16 mouse cellular contexts compared by ENCODE assay signal in genomic region chr5:144370986-144371385, GRCm38 (mm10). TPM values are rescaled to one million over a fixed set of nuclear protein-coding genes. Genes with fewer than 3 reads are reported as not detected.
DNase-seq lines count a peak whose midpoint lies in the region; ATAC-seq and TF ChIP-seq lines count a peak whose summit lies in the region.
"Had no signal": no experiment of that assay in that cellular context is flagged by ENCODE, and none has a peak within 500 bp of the region (broad histone marks: within the 10 kb centered on the region; RNA-seq: fewer than 3 reads in every experiment).

No protein-coding gene starts in this region.

- peak; percentile 35 to 59 for DNase-seq in adrenal gland, adult (ENCODE audit: inconsistent age in 2 of 2, low spot score in 1 of 2)
- no peak for DNase-seq in adrenal gland, postnatal 25 days
- peak; percentile 68 for DNase-seq in ES-E14 (ENCODE audit: low read depth, low spot score)
- DNase-seq in embryonic facial prominence, embryonic 14.5 days (ENCODE audit: low spot score) = peak; percentile 35
- no peak for DNase-seq in liver, embryonic 13.5 days
- no peak for DNase-seq in left cerebral cortex, adult 11 months (ENCODE audit: low spot score)
- no peak for DNase-seq in kidney, postnatal 14 days
- no peak for DNase-seq in thymus, postnatal 25 days
- DNase-seq: heart, adult 18-20 months; heart, postnatal 4 days; kidney, adult 18-20 months; layer of hippocampus, adult 9-11 months; left cerebral cortex, postnatal 4 days; retina, postnatal 1 day had no signal

- peak; percentile 57; the same call in 1 of the 2 replicates for ATAC-seq in embryonic facial prominence, embryonic 14.5 days (ENCODE audit: low read depth)
- peak; percentile 73 for ATAC-seq in liver, embryonic 13.5 days (ENCODE audit: low read depth)
- ATAC-seq: forebrain, embryonic 14.5 days had no signal

- no peaks in the 10 kb centered on the region for H3K27me3 ChIP-seq in embryonic facial prominence, embryonic 14.5 days (replicated peaks; ENCODE audit: control insufficient read depth, insufficient read depth, low read length)
- H3K27me3 ChIP-seq in liver, embryonic 13.5 days = no peaks in the 10 kb centered on the region

- H3K4me1 ChIP-seq in ES-E14 (ENCODE audit: control insufficient read depth in 2 of 2, insufficient read depth in 2 of 2, low read length in 2 of 2, poor library complexity in 1 of 2) = peaks cover 1 to 7% of the 10 kb centered on the region in 2 experiments; a peak in 1 of 4 replicates
- H3K4me1 ChIP-seq in embryonic facial prominence, embryonic 14.5 days (ENCODE audit: control insufficient read depth, insufficient read depth, low read length) = no peaks in the 10 kb centered on the region
- H3K4me1 ChIP-seq in liver, embryonic 13.5 days (replicated peaks) = no peaks in the 10 kb centered on the region; the same call in 1 of the 2 replicates

- no peaks in the 10 kb centered on the region for H3K9me3 ChIP-seq in ES-E14 (ENCODE audit: control insufficient read depth, insufficient read depth, low read depth, low read length)
- no peaks in the 10 kb centered on the region for H3K9me3 ChIP-seq in embryonic facial prominence, embryonic 14.5 days (ENCODE audit: control insufficient read depth, low read length)
- H3K9me3 ChIP-seq in liver, embryonic 13.5 days (replicated peaks) = no peaks in the 10 kb centered on the region

- 7% methylated on average over 6 of the region's 6 CpGs for WGBS in embryonic facial prominence, embryonic 14.5 days
- 16% methylated on average over 6 of the region's 6 CpGs for WGBS in liver, embryonic 13.5 days (ENCODE audit: insufficient replicate concordance)

- in situ Hi-C loops in ES-E14 (cut with MboI; ENCODE audit: low sequenced_read_pairs in 2 of 2, unreplicated experiment in 2 of 2) = no loop called here

- H3K36me3 ChIP-seq in ES-E14 (ENCODE audit: control insufficient read depth, insufficient read depth, low read length, poor library complexity, severe bottlenecking) = no peaks in the 10 kb centered on the region
- no peaks in the 10 kb centered on the region for H3K36me3 ChIP-seq in embryonic facial prominence, embryonic 14.5 days (ENCODE audit: control insufficient read depth, insufficient read depth, low read length)
- no peaks in the 10 kb centered on the region for H3K36me3 ChIP-seq in liver, embryonic 13.5 days

- H3K4me3 ChIP-seq in ES-E14 (ENCODE audit: insufficient read depth in 1 of 2, low read depth in 1 of 2, low read length in 2 of 2, poor library complexity in 1 of 2, severe bottlenecking in 1 of 2) = no peak overlapping the region
- H3K4me3 ChIP-seq in embryonic facial prominence, embryonic 14.5 days (ENCODE audit: low read depth, low read length) = no peak overlapping the region
- H3K4me3 ChIP-seq in liver, embryonic 13.5 days (replicated peaks) = no peak overlapping the region

- H3K9ac ChIP-seq in ES-E14 (ENCODE audit: insufficient read depth, low read depth, low read length, poor library complexity, severe bottlenecking) = no peak overlapping the region
- no peak overlapping the region for H3K9ac ChIP-seq in embryonic facial prominence, embryonic 14.5 days (ENCODE audit: low read depth, low read length)
- H3K9ac ChIP-seq in liver, embryonic 13.5 days = no peak overlapping the region

- no peak overlapping the region for H3K27ac ChIP-seq in ES-E14 (ENCODE audit: insufficient read depth, low read depth, low read length, poor library complexity, severe bottlenecking)
- no peak overlapping the region for H3K27ac ChIP-seq in embryonic facial prominence, embryonic 14.5 days (replicated peaks; ENCODE audit: low read depth, low read length)
- no peak overlapping the region for H3K27ac ChIP-seq in liver, embryonic 13.5 days

- H3K4me2 ChIP-seq in embryonic facial prominence, embryonic 14.5 days (ENCODE audit: low read depth, low read length) = no peak overlapping the region
- H3K4me2 ChIP-seq in liver, embryonic 13.5 days = no peak overlapping the region

TF ChIP-seq in ES-E14, 5 proteins besides CTCF, POLR2A, EP300 and RAD21:
- TF ChIP-seq MAFK (IDR thresholded peaks at IDR 0.05; ENCODE audit: insufficient read depth, low read depth, low read length) (no peak), CHD2 (IDR thresholded peaks at IDR 0.05; ENCODE audit: low read depth, low read length) (no peak), ZC3H11A (IDR thresholded peaks at IDR 0.05; ENCODE audit: borderline replicate concordance, low read depth, low read length) (no peak), HCFC1 (IDR thresholded peaks at IDR 0.05; ENCODE audit: borderline replicate concordance, insufficient read depth, low read length) (no peak), ZNF384 (IDR thresholded peaks at IDR 0.05; ENCODE audit: low read depth, low read length) (no peak)

RNA-seq across cellular contexts. Expression of gene Baiap2l1, which starts 13.1 kb away (rescaled TPM):
- total RNA-seq in adrenal gland, postnatal 25 days (2021) = 8.0 and 9.6 TPM in 2 replicates
- total RNA-seq in ES-E14 (2012; rRNA removed) = 0.69 and 1.4 TPM in 2 replicates
- 10.6 and 10.8 TPM in 2 replicates for polyA plus RNA-seq in embryonic facial prominence, embryonic 14.5 days (2014; fragmentation: Nextera tagmentation; extraction: Ambion mirVana)
- polyA plus RNA-seq in liver, embryonic 13.5 days (2015; fragmentation: Nextera tagmentation; extraction: Ambion mirVana) = 3.7 and 4.7 TPM in 2 replicates
- total RNA-seq: MEL had no signal

Comparison
In these comparisons a context has a peak if more than half of its experiments do, and no peak if none do; other contexts are left out.
1. DNase-seq: peak in adrenal gland, adult (2 of 2), ES-E14 (single experiment) and embryonic facial prominence, embryonic 14.5 days (single experiment); none in adrenal gland, postnatal 25 days (single experiment), liver, embryonic 13.5 days (single experiment), left cerebral cortex, adult 11 months (single experiment), kidney, postnatal 14 days (single experiment) and thymus, postnatal 25 days (single experiment).